Mouse (Mus musculus) megakaryocyte, embryonic 14.5 days (primary cell): ENCODE measurements around the gene Siae.

Source experiments
- FLI1 ChIP-seq: IDR thresholded peaks from 2 replicates; pipeline ENCODE4 v1.6.1; 2012; ENCODE audit warnings: low read length, inconsistent platforms, mixed read lengths
- GATA1 ChIP-seq: IDR thresholded peaks from 3 replicates; pipeline ENCODE4 v1.6.1; 2012; ENCODE audit warnings: mixed read lengths, low read length, inconsistent platforms, borderline replicate concordance

GRCm38 (mm10) chr9:37625129-37625528 is 69.6 kb downstream of the Siae start:
- TF ChIP-seq GATA1, result no peak
- TF ChIP-seq FLI1, result no peak
